Mouse (Mus musculus) testis, adult 2 months (tissue): ENCODE data around the gene Hes7. TPM values are rescaled to one million over a fixed set of nuclear protein-coding genes. Genes with fewer than 3 reads are reported as not detected.

Experiments
- H3K27ac ChIP-seq: fragments of 200-500 bp; 2 replicates; pipeline ENCODE4 v1.5.1; 2012; ENCODE audit warnings: low read depth, low read length; ENCODE audit not compliant: control insufficient read depth, insufficient read depth
- H3K27me3 ChIP-seq: fragments of 200-500 bp; 2 replicates; pipeline ENCODE4 v1.6.1; 2012; ENCODE audit warnings: mild to moderate bottlenecking, low read length, moderate library complexity; ENCODE audit not compliant: control insufficient read depth, insufficient read depth
- H3K36me3 ChIP-seq: fragments of 200-500 bp; 2 replicates; pipeline ENCODE4 v1.6.1; 2012; ENCODE audit warnings: mild to moderate bottlenecking, low read length; ENCODE audit not compliant: control insufficient read depth, insufficient read depth
- H3K4me1 ChIP-seq: fragments of 200-500 bp; 2 replicates; pipeline ENCODE4 v1.6.1; 2012; ENCODE audit warnings: low read length; ENCODE audit not compliant: control insufficient read depth, insufficient read depth
- H3K4me3 ChIP-seq: fragments of 200-500 bp; 2 replicates; pipeline ENCODE4 v1.5.1; 2012; ENCODE audit warnings: low read depth, mild to moderate bottlenecking, low read length, moderate library complexity, mixed read lengths; ENCODE audit not compliant: control insufficient read depth
- CTCF ChIP-seq: fragments of 200-500 bp; IDR thresholded peaks from 2 replicates; pipeline ENCODE4 v1.5.1; 2012; ENCODE audit warnings: low read depth, mild to moderate bottlenecking, inconsistent platforms, low read length, moderate library complexity; ENCODE audit not compliant: control insufficient read depth, insufficient read depth, insufficient replicate concordance
- POLR2A ChIP-seq: fragments of 200-500 bp; IDR thresholded peaks from 2 replicates; pipeline ENCODE4 v1.6.1; 2012; ENCODE audit warnings: low read depth, mild to moderate bottlenecking, inconsistent platforms, low read length, moderate library complexity; ENCODE audit not compliant: control insufficient read depth
- polyA plus RNA-seq: library from polyadenylated mRNA; depleted of rRNA; stranded (reverse); fragments of >200 nt; gene quantifications from 2 replicates; pipeline ENCODE4 v1.2.3, GENCODE M21; 2012; rRNA removed

Hes7 gene
- 0.17 TPM in 2 replicates for polyA plus RNA-seq

- Histone ChIP-seq H3K4me3 (peak within 1 kb of the TSS; percentile 35), H3K36me3 (no peaks in the 10 kb centered on the region), H3K4me1 (peaks cover 44% of the 10 kb centered on the region), H3K27ac (no peak within 1 kb of the TSS), H3K27me3 (no peaks in the 10 kb centered on the region)
- no peak for TF ChIP-seq CTCF
- TF ChIP-seq POLR2A = no peak
Measured at GRCm38 (mm10) chr11:69120221-69121000, at the start of gene Hes7. Hes7 (plus strand) TSS chr11:69120404.

GRCm38 (mm10) chr11:69070590-69071222 is 49.5 kb upstream of the Hes7 start, which contains the start of gene Tmem107:
Tmem107 (plus strand) TSS chr11:69070806.
- Histone ChIP-seq H3K4me3 (peak within 1 kb of the TSS; percentile 100), H3K4me1 (peaks cover 18% of the 10 kb centered on the region), H3K36me3 (peaks cover 3% of the 10 kb centered on the region), H3K27ac (peak within 1 kb of the TSS; percentile 100), H3K27me3 (no peaks in the 10 kb centered on the region)
- no peak; the same call in 1 of the 2 replicates for TF ChIP-seq CTCF
- TF ChIP-seq POLR2A = peak; percentile 99

GRCm38 (mm10) chr11:69071262-69071661 is 48.9 kb upstream of the Hes7 start:
- TF ChIP-seq CTCF (no peak), POLR2A (no peak)
- Histone ChIP-seq H3K4me3 (peak overlapping the region; percentile 100), H3K36me3 (peaks cover 3% of the 10 kb centered on the region), H3K27me3 (no peaks in the 10 kb centered on the region), H3K27ac (peak overlapping the region; percentile 100), H3K4me1 (peaks cover 14% of the 10 kb centered on the region)

DNA sequence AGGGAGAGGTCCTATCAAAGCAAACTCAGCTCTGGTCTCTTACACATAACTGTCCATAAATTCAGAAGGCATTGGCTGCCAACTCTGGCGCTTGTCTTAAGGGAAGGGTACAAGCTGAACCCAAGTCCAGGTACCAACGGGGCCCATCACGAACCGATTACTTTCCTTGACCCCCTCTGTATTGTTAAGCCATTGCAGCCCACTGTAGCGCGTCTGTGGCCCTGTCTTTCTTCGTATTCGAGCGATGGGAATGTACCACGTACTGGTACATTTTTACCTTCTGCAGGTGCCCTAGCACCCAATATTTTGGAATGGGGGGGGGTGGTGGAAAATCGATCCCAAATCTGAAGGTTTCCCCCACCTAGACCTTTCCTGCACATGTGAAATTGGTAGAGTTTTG is 48.0 kb upstream of the Hes7 start:
- Histone ChIP-seq H3K4me1 (peaks cover 10% of the 10 kb centered on the region), H3K27me3 (no peaks in the 10 kb centered on the region), H3K36me3 (peaks cover 3% of the 10 kb centered on the region), H3K27ac (no peak overlapping the region), H3K4me3 (peak overlapping the region; percentile 64)
- TF ChIP-seq POLR2A (no peak), CTCF (no peak)

DNA sequence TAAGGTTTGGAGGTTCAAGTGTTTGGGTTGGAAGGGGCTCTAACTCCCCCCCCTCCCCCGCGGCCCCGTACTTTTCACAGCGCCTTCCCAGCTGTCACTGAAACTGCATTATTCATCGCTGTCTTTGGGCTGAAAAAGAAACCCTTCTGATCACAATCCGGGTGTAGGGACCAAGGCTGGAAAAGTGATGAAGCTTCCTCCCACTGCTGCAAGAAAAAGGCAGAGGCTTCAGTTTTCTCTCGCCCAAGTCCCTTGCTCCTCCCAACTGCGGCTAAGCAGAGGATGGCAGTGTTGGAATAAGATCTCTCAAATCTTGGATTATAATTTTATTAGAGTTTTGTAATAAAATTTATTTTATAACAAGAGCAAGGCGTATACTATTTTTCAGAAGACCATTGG is 47.5 kb upstream of the Hes7 start:
- Histone ChIP-seq H3K27ac (no peak overlapping the region), H3K4me3 (peak overlapping the region; percentile 50; the same call in 1 of the 2 replicates), H3K36me3 (peaks cover 3% of the 10 kb centered on the region), H3K27me3 (no peaks in the 10 kb centered on the region), H3K4me1 (peaks cover 10% of the 10 kb centered on the region)
- TF ChIP-seq POLR2A (no peak), CTCF (no peak)

DNA sequence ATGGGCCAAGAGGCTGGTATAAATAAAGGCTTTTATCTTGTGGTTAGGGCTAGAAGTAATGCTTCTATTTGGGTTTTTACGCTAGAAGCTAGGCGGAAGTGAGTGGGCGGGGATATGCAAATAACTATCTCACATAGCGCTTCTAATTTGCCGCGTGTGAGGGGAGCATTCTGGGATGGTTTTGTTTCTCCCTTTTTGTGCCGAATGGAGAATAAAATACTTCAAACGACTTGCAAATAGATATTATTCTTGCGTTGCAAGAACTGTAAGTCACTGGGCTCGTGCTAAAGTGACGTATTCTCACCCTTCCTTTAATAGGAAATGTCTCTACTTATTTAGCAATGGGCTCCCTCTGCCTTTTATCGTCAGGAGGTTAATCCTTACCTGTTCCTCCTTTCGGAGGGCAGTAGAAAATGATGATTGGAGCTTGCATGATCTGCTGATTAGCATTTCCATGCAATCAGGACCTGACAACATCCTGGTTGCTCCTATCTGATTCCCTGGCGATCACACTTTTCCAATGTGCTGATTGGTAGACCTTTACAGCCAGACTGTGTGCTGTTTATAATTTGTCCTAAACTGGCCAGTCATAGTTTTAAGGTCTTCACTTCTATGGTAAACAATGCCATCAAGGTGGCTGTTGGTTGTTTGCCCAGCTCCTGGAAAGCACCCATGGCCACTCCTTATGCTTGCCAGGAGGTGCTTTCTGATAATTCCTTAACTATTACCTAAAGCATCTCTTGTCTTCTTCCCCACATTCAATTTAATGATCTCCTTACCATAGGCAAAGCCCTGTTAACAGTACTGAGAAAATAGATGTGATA is 46.9 kb upstream of the Hes7 start:
- H3K4me1 ChIP-seq = peaks cover 10% of the 10 kb centered on the region
- H3K27ac ChIP-seq = peak overlapping the region; percentile 64
- no peak overlapping the region; the same call in 1 of the 2 replicates for H3K4me3 ChIP-seq
- peaks cover 3% of the 10 kb centered on the region for H3K36me3 ChIP-seq
- no peak for TF ChIP-seq POLR2A
- no peak for TF ChIP-seq CTCF
- no peaks in the 10 kb centered on the region for H3K27me3 ChIP-seq
